Mouse (Mus musculus) stomach, embryonic 14.5 days (tissue): ENCODE results near the gene Myo1b. TPM values are rescaled to one million over a fixed set of nuclear protein-coding genes. Genes with fewer than 3 reads are reported as not detected.

ENCODE experiments used
- ATAC-seq: fragments of 200-750 bp; cut with Nextera tagmentation; 2 replicates; pipeline ENCODE4 v1.8.0; 2017; ENCODE audit warnings: low read depth, moderate TSS enrichment; ENCODE audit not compliant: insufficient number of reproducible peaks, insufficient read depth, low FRiP score
- H3K27ac ChIP-seq: fragments of 300-500 bp; sonication (generic); 2 replicates; pipeline ENCODE4 v1.5.1; 2014; ENCODE audit warnings: mild to moderate bottlenecking, low read length, moderate library complexity, mixed read lengths
- H3K27me3 ChIP-seq: fragments of 300-500 bp; sonication (generic); 2 replicates; pipeline ENCODE4 v1.6.1; 2014; ENCODE audit warnings: low read length, control low read depth, mixed read lengths; ENCODE audit not compliant: control insufficient read depth, insufficient read depth
- H3K36me3 ChIP-seq: fragments of 300-500 bp; sonication (generic); 2 replicates; pipeline ENCODE4 v1.6.1; 2014; ENCODE audit warnings: mild to moderate bottlenecking, control low read depth, low read length, moderate library complexity, mixed read lengths; ENCODE audit not compliant: control insufficient read depth, insufficient read depth
- H3K4me1 ChIP-seq: fragments of 300-500 bp; sonication (generic); 2 replicates; pipeline ENCODE4 v1.6.1; 2014; ENCODE audit warnings: low read length, control low read depth, mixed read lengths; ENCODE audit not compliant: control insufficient read depth, insufficient read depth
- H3K4me2 ChIP-seq: fragments of 300-500 bp; sonication (generic); replicated peaks from 2 replicates; pipeline ENCODE4 v1.6.1; 2014; ENCODE audit warnings: low read depth, low read length, control low read depth
- H3K4me3 ChIP-seq: fragments of 300-500 bp; sonication (generic); 2 replicates; pipeline ENCODE4 v1.5.1; 2014; ENCODE audit warnings: low read depth, low read length, control low read depth
- H3K9ac ChIP-seq: fragments of 300-500 bp; sonication (generic); replicated peaks from 2 replicates; pipeline ENCODE4 v1.6.1; 2014; ENCODE audit warnings: low read depth, mild to moderate bottlenecking, control low read depth, low read length, moderate library complexity, mixed read lengths
- H3K9me3 ChIP-seq: fragments of 300-500 bp; sonication (generic); 2 replicates; pipeline ENCODE4 v1.6.1; 2016; ENCODE audit warnings: low read depth, low read length, control low read depth; ENCODE audit not compliant: control insufficient read depth
- WGBS: fragments of 180-500 bp; shearing (Covaris S2); extraction: QIAGEN DNeasy Blood & Tissue Kit; methylation state at CpG from one replicate; pipeline ENCODE4 v1.1.7; 2014; 5-methylcytosine and 5-hydroxymethylcytosine counted together
- polyA plus RNA-seq: library from polyadenylated mRNA; unstranded; fragments of >200 nt; fragmentation: Nextera tagmentation; extraction: Ambion mirVana; gene quantifications from 2 replicates; pipeline ENCODE4 v1.2.1, GENCODE M21; 2014

The Myo1b gene
- polyA plus RNA-seq, 1 experiment from 2014 or later: 108 TPM

- no peaks in the 10 kb centered on the region for H3K36me3 ChIP-seq
- no peak overlapping the region for H3K27ac ChIP-seq
- WGBS: 58% methylated on average over 7 of the region's 7 CpGs
- no peak overlapping the region for H3K4me2 ChIP-seq
- no peaks in the 10 kb centered on the region for H3K9me3 ChIP-seq
- no peak for ATAC-seq
- no peak overlapping the region for H3K9ac ChIP-seq
- H3K4me1 ChIP-seq: 0 out of 2 replicates have a peak, but pooled peaks cover 6% of the 10 kb centered on the region
- H3K4me3 ChIP-seq: no peak overlapping the region
- no peaks in the 10 kb centered on the region for H3K27me3 ChIP-seq
Observed at GRCm38 (mm10) chr1:51931561-51931960, 15.7 kb upstream of the Myo1b start.

- no peak overlapping the region for H3K4me3 ChIP-seq
- no peaks in the 10 kb centered on the region for H3K36me3 ChIP-seq
- no peaks in the 10 kb centered on the region for H3K27me3 ChIP-seq
- peak overlapping the region; percentile 21; the same call in 1 of the 2 replicates for H3K27ac ChIP-seq
- no peak overlapping the region for H3K4me2 ChIP-seq
- 60% methylated on average over 5 of the region's 5 CpGs for WGBS
- 0 out of 2 replicates have a peak, but pooled peaks cover 6% of the 10 kb centered on the region for H3K4me1 ChIP-seq
- no peak for ATAC-seq
- no peaks in the 10 kb centered on the region for H3K9me3 ChIP-seq
- no peak overlapping the region for H3K9ac ChIP-seq
Observed at GRCm38 (mm10) chr1:51930584-51930983, 14.7 kb upstream of the Myo1b start.

GRCm38 (mm10) chr1:51929557-51929956 is 13.7 kb upstream of the Myo1b start:
- Histone ChIP-seq H3K9me3 (no peaks in the 10 kb centered on the region), H3K27me3 (no peaks in the 10 kb centered on the region), H3K4me1 (0 out of 2 replicates have a peak, but pooled peaks cover 2% of the 10 kb centered on the region), H3K4me3 (no peak overlapping the region), H3K27ac (no peak overlapping the region), H3K4me2 (no peak overlapping the region), H3K36me3 (no peaks in the 10 kb centered on the region), H3K9ac (no peak overlapping the region)
- ATAC-seq: no peak
- 61% methylated on average over 3 of the region's 3 CpGs for WGBS

- no peak overlapping the region for H3K4me3 ChIP-seq
- H3K4me2 ChIP-seq: peak overlapping the region; percentile 21; the same call in 1 of the 2 replicates
- 21% methylated on average over 12 of the region's 12 CpGs for WGBS
- no peaks in the 10 kb centered on the region for H3K36me3 ChIP-seq
- peak; percentile 69; the same call in 1 of the 2 replicates for ATAC-seq
- no peaks in the 10 kb centered on the region; the same call in 1 of the 2 replicates for H3K4me1 ChIP-seq
- no peak overlapping the region for H3K9ac ChIP-seq
- no peak overlapping the region for H3K27ac ChIP-seq
- H3K27me3 ChIP-seq: no peaks in the 10 kb centered on the region
- H3K9me3 ChIP-seq: no peaks in the 10 kb centered on the region
Observed at GRCm38 (mm10) chr1:51922820-51923219, 6.9 kb upstream of the Myo1b start.

- 37% methylated on average over 5 of the region's 5 CpGs for WGBS
- Histone ChIP-seq H3K9ac (peak overlapping the region; percentile 94; the same call in 1 of the 2 replicates), H3K27me3 (no peaks in the 10 kb centered on the region), H3K9me3 (no peaks in the 10 kb centered on the region), H3K4me2 (peak overlapping the region; percentile 56), H3K27ac (no peak overlapping the region), H3K4me3 (peak overlapping the region; percentile 93), H3K36me3 (no peaks in the 10 kb centered on the region), H3K4me1 (peaks cover 21% of the 10 kb centered on the region)
- no peak; the same call in 1 of the 2 replicates for ATAC-seq
Observed at GRCm38 (mm10) chr1:51916276-51916675, 405 bp upstream of the Myo1b start.

GRCm38 (mm10) chr1:51915051-51915575 is 758 bp downstream of the Myo1b start:
- Histone ChIP-seq H3K9me3 (no peaks in the 10 kb centered on the region), H3K9ac (peak overlapping the region; percentile 94), H3K4me2 (peak overlapping the region; percentile 56), H3K4me1 (peaks cover 21% of the 10 kb centered on the region), H3K27ac (peak overlapping the region; percentile 92), H3K36me3 (0 out of 2 replicates have a peak, but pooled peaks cover 2% of the 10 kb centered on the region), H3K4me3 (peak overlapping the region; percentile 93), H3K27me3 (no peaks in the 10 kb centered on the region)
- WGBS: under 1% methylated on average over 33 of the region's 33 CpGs
- peak; percentile 81 for ATAC-seq

- Histone ChIP-seq H3K4me3 (peak overlapping the region; percentile 93; the same call in 1 of the 2 replicates), H3K4me2 (peak overlapping the region; percentile 56), H3K27ac (no peak overlapping the region), H3K9ac (no peak overlapping the region), H3K36me3 (0 out of 2 replicates have a peak, but pooled peaks cover 4% of the 10 kb centered on the region), H3K9me3 (no peaks in the 10 kb centered on the region), H3K27me3 (no peaks in the 10 kb centered on the region), H3K4me1 (peaks cover 21% of the 10 kb centered on the region)
- WGBS: 76% methylated on average over 3 of the region's 3 CpGs
- ATAC-seq: no peak
Observed at GRCm38 (mm10) chr1:51914095-51914494, 1.8 kb downstream of the Myo1b start.

GRCm38 (mm10) chr1:51913071-51913814 is 2.6 kb downstream of the Myo1b start:
- no peak overlapping the region for H3K9ac ChIP-seq
- H3K4me2 ChIP-seq: peak overlapping the region; percentile 56
- no peak overlapping the region for H3K4me3 ChIP-seq
- 55% methylated on average over 14 of the region's 14 CpGs for whole genome bisulfite sequencing
- no peaks in the 10 kb centered on the region for H3K9me3 ChIP-seq
- no peak for ATAC-seq
- no peaks in the 10 kb centered on the region for H3K27me3 ChIP-seq
- H3K4me1 ChIP-seq: peaks cover 26% of the 10 kb centered on the region
- H3K27ac ChIP-seq: no peak overlapping the region
- H3K36me3 ChIP-seq: 0 out of 2 replicates have a peak, but pooled peaks cover 4% of the 10 kb centered on the region
